Mouse (Mus musculus): Measurements from ENCODE around the gene Opcml. TPM values are rescaled to one million over a fixed set of nuclear protein-coding genes. Genes with fewer than 3 reads are reported as not detected.
A peak's percentile ranks its signal among the peaks of the same experiment; 100 is the strongest.

The Opcml gene
- total and polyA plus RNA-seq, 2 experiments from 2014 or later = 71.2 to 128 TPM

- no peak for DNase-seq (ENCODE audit: low spot score)
- no peaks in the 10 kb centered on the region for H3K36me3 ChIP-seq (ENCODE audit: insufficient read depth, low read length)
- H3K4me3 ChIP-seq (ENCODE audit: low read depth, low read length) = no peak overlapping the region
- no peak overlapping the region for H3K9ac ChIP-seq (replicated peaks; ENCODE audit: low read length, poor library complexity, severe bottlenecking)
- H3K9me3 ChIP-seq (ENCODE audit: low read length) = no peaks in the 10 kb centered on the region
- ATAC-seq (ENCODE audit: low FRiP score) = no peak
- H3K27me3 ChIP-seq (ENCODE audit: insufficient read depth, low read length) = no peaks in the 10 kb centered on the region
- H3K4me2 ChIP-seq (ENCODE audit: low read depth, low read length, poor library complexity, severe bottlenecking) = no peak overlapping the region
- peak; percentile 28; the same call in 1 of the 2 replicates for TF ChIP-seq CTCF (IDR thresholded peaks at IDR 0.05)
- H3K27ac ChIP-seq (ENCODE audit: low read depth, low read length) = no peak overlapping the region
- H3K4me1 ChIP-seq (ENCODE audit: insufficient read depth, low read length) = peaks cover 8% of the 10 kb centered on the region
Observed at GRCm38 (mm10) chr9:28329477-28329876, 538.9 kb downstream of the Opcml start.

GRCm38 (mm10) chr9:28336511-28337208 is 546.1 kb downstream of the Opcml start:
- ATAC-seq (ENCODE audit: low FRiP score) (no peak), DNase-seq (ENCODE audit: low spot score) (peak; percentile 53)
- Histone ChIP-seq H3K27me3 (ENCODE audit: insufficient read depth, low read length) (no peaks in the 10 kb centered on the region), H3K4me3 (ENCODE audit: low read depth, low read length) (no peak overlapping the region), H3K4me2 (ENCODE audit: low read depth, low read length, poor library complexity, severe bottlenecking) (peak overlapping the region; percentile 33), H3K9ac (replicated peaks; ENCODE audit: low read length, poor library complexity, severe bottlenecking) (0 out of 2 replicates have a peak overlapping the region, but pooled peaks have one; percentile 24), H3K4me1 (ENCODE audit: insufficient read depth, low read length) (peaks cover 2% of the 10 kb centered on the region; the same call in 1 of the 2 replicates), H3K36me3 (ENCODE audit: insufficient read depth, low read length) (no peaks in the 10 kb centered on the region), H3K9me3 (ENCODE audit: low read length) (no peaks in the 10 kb centered on the region), H3K27ac (ENCODE audit: low read depth, low read length) (no peak overlapping the region)
- no peak for TF ChIP-seq CTCF (IDR thresholded peaks at IDR 0.05)
- WGBS = 28% methylated on average over 10 of the region's 10 CpGs

- no peaks in the 10 kb centered on the region for H3K36me3 ChIP-seq (ENCODE audit: insufficient read depth, low read length)
- H3K4me3 ChIP-seq (ENCODE audit: low read depth, low read length) = no peak overlapping the region
- H3K27me3 ChIP-seq (ENCODE audit: insufficient read depth, low read length) = no peaks in the 10 kb centered on the region
- DNase-seq (ENCODE audit: low spot score) (peak; percentile 67), ATAC-seq (ENCODE audit: low FRiP score) (no peak)
- H3K4me1 ChIP-seq (ENCODE audit: insufficient read depth, low read length) = peaks cover 2% of the 10 kb centered on the region; the same call in 1 of the 2 replicates
- H3K27ac ChIP-seq (ENCODE audit: low read depth, low read length) = no peak overlapping the region
- whole genome bisulfite sequencing = 36% methylated on average over 2 of the region's 2 CpGs
- H3K9me3 ChIP-seq (ENCODE audit: low read length) = no peaks in the 10 kb centered on the region
- H3K9ac ChIP-seq (replicated peaks; ENCODE audit: low read length, poor library complexity, severe bottlenecking) = no peak overlapping the region
- TF ChIP-seq CTCF (IDR thresholded peaks at IDR 0.05) = peak; percentile 74
- no peak overlapping the region for H3K4me2 ChIP-seq (ENCODE audit: low read depth, low read length, poor library complexity, severe bottlenecking)
Observed at GRCm38 (mm10) chr9:28337837-28338236, 547.3 kb downstream of the Opcml start.

- TF ChIP-seq CTCF (IDR thresholded peaks at IDR 0.05) = no peak
- Histone ChIP-seq H3K27me3 (ENCODE audit: insufficient read depth, low read length) (no peaks in the 10 kb centered on the region), H3K4me1 (ENCODE audit: insufficient read depth, low read length) (no peaks in the 10 kb centered on the region), H3K4me3 (ENCODE audit: low read depth, low read length) (no peak overlapping the region), H3K36me3 (ENCODE audit: insufficient read depth, low read length) (no peaks in the 10 kb centered on the region), H3K9me3 (ENCODE audit: low read length) (no peaks in the 10 kb centered on the region), H3K4me2 (ENCODE audit: low read depth, low read length, poor library complexity, severe bottlenecking) (no peak overlapping the region), H3K9ac (replicated peaks; ENCODE audit: low read length, poor library complexity, severe bottlenecking) (no peak overlapping the region), H3K27ac (ENCODE audit: low read depth, low read length) (no peak overlapping the region)
- ATAC-seq (ENCODE audit: low FRiP score) (no peak), DNase-seq (ENCODE audit: low spot score) (peak; percentile 18)
Observed at GRCm38 (mm10) chr9:28354978-28355377, 564.4 kb downstream of the Opcml start.

GRCm38 (mm10) chr9:28357946-28358345 is 567.4 kb downstream of the Opcml start:
- Histone ChIP-seq H3K4me3 (ENCODE audit: low read depth, low read length) (no peak overlapping the region), H3K27me3 (ENCODE audit: insufficient read depth, low read length) (no peaks in the 10 kb centered on the region), H3K36me3 (ENCODE audit: insufficient read depth, low read length) (no peaks in the 10 kb centered on the region), H3K9me3 (ENCODE audit: low read length) (no peaks in the 10 kb centered on the region), H3K27ac (ENCODE audit: low read depth, low read length) (no peak overlapping the region), H3K4me2 (ENCODE audit: low read depth, low read length, poor library complexity, severe bottlenecking) (no peak overlapping the region), H3K9ac (replicated peaks; ENCODE audit: low read length, poor library complexity, severe bottlenecking) (no peak overlapping the region), H3K4me1 (ENCODE audit: insufficient read depth, low read length) (no peaks in the 10 kb centered on the region)
- WGBS = 68% methylated on average over 3 of the region's 3 CpGs
- DNase-seq (ENCODE audit: low spot score) (no peak), ATAC-seq (ENCODE audit: low FRiP score) (no peak)
- no peak for TF ChIP-seq CTCF (IDR thresholded peaks at IDR 0.05)

GRCm38 (mm10) chr9:28360691-28361090 is 570.1 kb downstream of the Opcml start:
- H3K27me3 ChIP-seq (ENCODE audit: insufficient read depth, low read length) = no peaks in the 10 kb centered on the region
- no peak for DNase-seq (ENCODE audit: low spot score)
- no peaks in the 10 kb centered on the region for H3K36me3 ChIP-seq (ENCODE audit: insufficient read depth, low read length)
- H3K4me3 ChIP-seq (ENCODE audit: low read depth, low read length) = no peak overlapping the region
- no peak for TF ChIP-seq CTCF (IDR thresholded peaks at IDR 0.05)
- H3K4me1 ChIP-seq (ENCODE audit: insufficient read depth, low read length) = no peaks in the 10 kb centered on the region
- 95% methylated on average over 2 of the region's 2 CpGs for WGBS
- ATAC-seq (ENCODE audit: low FRiP score) = no peak
- H3K9me3 ChIP-seq (ENCODE audit: low read length) = no peaks in the 10 kb centered on the region
- no peak overlapping the region for H3K9ac ChIP-seq (replicated peaks; ENCODE audit: low read length, poor library complexity, severe bottlenecking)
- H3K27ac ChIP-seq (ENCODE audit: low read depth, low read length) = no peak overlapping the region
- no peak overlapping the region for H3K4me2 ChIP-seq (ENCODE audit: low read depth, low read length, poor library complexity, severe bottlenecking)
